Mouse (Mus musculus): ENCODE data around the gene Dcst1.

DNA sequence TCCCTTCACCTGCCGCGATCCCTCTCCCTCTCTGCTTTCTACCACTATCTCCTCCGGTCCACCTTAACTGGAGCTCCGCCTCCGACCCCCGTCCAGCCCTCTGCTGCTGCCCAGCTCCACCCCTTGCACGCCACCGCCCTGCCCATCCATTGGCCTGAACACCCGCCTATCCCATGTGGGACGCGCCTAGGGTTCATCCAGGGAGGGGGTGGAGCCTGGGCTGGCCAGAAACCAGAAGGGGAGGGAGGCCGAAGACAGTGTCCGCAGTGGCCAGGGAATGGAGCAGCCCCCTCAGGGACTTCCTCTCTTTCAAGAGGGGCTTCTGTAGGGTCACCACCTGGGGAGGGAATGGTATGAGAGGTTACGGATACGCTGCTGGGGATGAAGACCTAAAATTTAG is 28.6 kb upstream of the Dcst1 start:
- no peak for TF ChIP-seq CTCF (IDR thresholded peaks at IDR 0.05; ENCODE audit: low read depth, low read length)
- no peak; the same call in 1 of the 2 replicates for TF ChIP-seq POLR2A (IDR thresholded peaks at IDR 0.05; ENCODE audit: borderline replicate concordance, low read depth, low read length)

Measured in bone marrow macrophage, adult 2 months (primary cell).